Mouse (Mus musculus) mammary gland, adult 2 months (tissue): ENCODE measurements around the gene Tspan12. TPM values are rescaled to one million over a fixed set of nuclear protein-coding genes. Genes with fewer than 3 reads are reported as not detected.

Source experiments
- polyA plus RNA-seq: library from polyadenylated mRNA; depleted of rRNA; stranded (reverse); fragments of >200 nt; gene quantifications from 2 replicates; pipeline ENCODE4 v1.2.3, GENCODE M21; 2012; ENCODE audit warnings: low replicate concordance; rRNA removed

Tspan12 gene
- 12.7 and 35.6 TPM in 2 replicates for polyA plus RNA-seq

DNA sequence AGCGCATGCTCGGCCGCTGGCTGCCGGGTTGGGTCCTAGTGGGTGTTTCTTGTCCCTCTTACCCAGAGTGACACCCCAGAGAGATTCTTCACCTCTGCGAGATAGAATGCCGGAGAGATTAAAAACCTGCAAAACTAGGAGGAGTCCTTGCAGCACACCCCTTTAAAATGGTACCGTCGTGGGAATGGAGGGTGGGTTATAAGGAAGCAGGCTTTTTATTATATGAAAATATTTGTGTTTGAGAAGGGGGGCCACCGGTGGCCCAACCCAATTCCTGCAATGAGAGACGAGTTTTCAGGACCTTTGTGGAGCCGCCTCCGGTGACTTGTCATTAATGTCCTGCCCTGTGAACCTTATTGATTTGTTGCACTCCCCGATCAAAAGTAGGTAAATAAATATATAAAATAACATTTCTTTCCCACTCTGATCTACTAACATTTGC lies at the start of gene Tspan12:
Gene Tspan12 (minus strand): TSS at position 172 of the 442 bp plus-strand sequence.

Other genes starting within 250 kb of the Tspan12 start
- 4.8 and 6.7 TPM in 2 replicates for gene Ing3, start 97.1 kb upstream of the Tspan12 start, polyA plus RNA-seq
- gene Cped1, start 133.4 kb upstream of the Tspan12 start, polyA plus RNA-seq: 14.6 and 28.6 TPM in 2 replicates